Mouse (Mus musculus) myocyte (in vitro differentiated cells): ENCODE data around the gene Srek1ip1.

Experiments
- CEBPB ChIP-seq: IDR thresholded peaks from 2 replicates; pipeline ENCODE4 v1.6.1; 2011; ENCODE audit warnings: mild to moderate bottlenecking, moderate library complexity; ENCODE audit not compliant: poor library complexity, insufficient read depth, severe bottlenecking
- E2F4 ChIP-seq: IDR thresholded peaks from one replicate; pipeline ENCODE4 v1.6.1; 2011; ENCODE audit warnings: mild to moderate bottlenecking, control low read depth, moderate library complexity; ENCODE audit not compliant: insufficient read depth
- MAX ChIP-seq: IDR thresholded peaks from one replicate; pipeline ENCODE4 v1.6.1; 2011; ENCODE audit warnings: low read depth, mild to moderate bottlenecking, control low read depth
- MYOD1 ChIP-seq, 3 experiments: IDR thresholded peaks; one replicate each; pipeline ENCODE4 v1.6.1; 2011; ENCODE audit warnings: control low read depth in 2 of 3, low read depth in 2 of 3, mild to moderate bottlenecking in 2 of 3, moderate library complexity in 1 of 3; ENCODE audit not compliant: insufficient read length in 2 of 3, control insufficient read depth in 1 of 3
- POLR2A ChIP-seq: IDR thresholded peaks from one replicate; pipeline ENCODE4 v1.6.1; 2011; ENCODE audit warnings: low read depth, mild to moderate bottlenecking, control low read depth, moderate library complexity; ENCODE audit not compliant: insufficient read length
- POLR2AphosphoS2 ChIP-seq: IDR thresholded peaks from one replicate; pipeline ENCODE4 v1.6.1; 2011; ENCODE audit warnings: low read depth, control low read depth; ENCODE audit not compliant: insufficient read length
- TCF12 ChIP-seq: IDR thresholded peaks from one replicate; pipeline ENCODE4 v1.6.1; 2011; ENCODE audit warnings: mild to moderate bottlenecking, control low read depth; ENCODE audit not compliant: poor library complexity, insufficient read depth, severe bottlenecking
- USF1 ChIP-seq: IDR thresholded peaks from one replicate; pipeline ENCODE4 v1.6.1; 2011; ENCODE audit warnings: low read depth, mild to moderate bottlenecking, control low read depth, moderate library complexity

DNA sequence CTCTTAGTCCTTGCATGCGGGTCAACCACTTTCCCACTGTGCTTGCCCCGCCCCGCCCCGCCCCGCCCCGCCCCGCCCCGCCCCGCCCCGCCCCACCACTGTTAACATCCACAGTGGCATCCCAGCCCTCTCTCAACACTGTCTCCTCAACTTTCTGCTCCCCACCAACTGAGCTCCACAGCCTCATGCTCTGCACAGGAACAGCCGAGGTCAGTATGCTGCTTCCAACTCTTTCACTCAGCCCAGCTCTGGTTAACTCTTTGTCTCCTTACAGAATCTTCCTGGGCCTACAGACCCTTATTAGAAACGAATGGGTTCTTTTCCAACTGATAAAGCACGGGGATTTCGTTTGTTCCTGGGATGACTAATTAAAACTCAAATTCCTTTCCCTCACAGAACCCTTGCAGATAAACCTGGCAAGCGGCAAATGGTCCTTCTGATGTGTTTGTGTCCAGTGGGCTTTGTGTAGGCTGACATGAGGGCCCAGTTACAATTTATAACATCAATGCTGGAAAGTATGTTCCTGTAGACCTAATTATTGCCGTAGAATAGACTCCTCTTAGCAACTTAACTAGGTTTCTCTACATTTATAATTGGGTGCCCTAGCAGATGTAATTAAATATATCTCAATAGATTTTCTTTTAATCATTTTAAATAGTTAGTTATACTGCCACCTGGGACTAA lies 91.4 kb downstream of the Srek1ip1 start:
- TF ChIP-seq POLR2AphosphoS2 (no peak), POLR2A (no peak), TCF12 (no peak), USF1 (no peak), E2F4 (no peak), CEBPB (no peak), MAX (no peak), MYOD1 (IDR thresholded peaks at IDR 0.05; ENCODE audit: control insufficient read depth in 1 of 3, insufficient read length in 2 of 3, low read depth in 2 of 3) (no peak)
